Mouse (Mus musculus) CH12.LX (cell line): Measurements from ENCODE around the gene Fam222b. TPM values are rescaled to one million over a fixed set of nuclear protein-coding genes. Genes with fewer than 3 reads are reported as not detected.

Experiments used
- DNase-seq: peaks from one replicate; pipeline ENCODE4 v3.0.0-alpha.2; 2013; ENCODE audit errors: extremely low read depth
- H3K27ac ChIP-seq: 2 replicates; pipeline ENCODE4 v1.5.1; 2012; ENCODE audit warnings: low read depth, mild to moderate bottlenecking, control low read depth, moderate library complexity; ENCODE audit not compliant: insufficient read depth
- H3K27me3 ChIP-seq: replicated peaks from 2 replicates; pipeline ENCODE3; 2012; ENCODE audit warnings: inconsistent platforms
- H3K36me3 ChIP-seq, 2 experiments: replicated peaks in 1 of 2; 2 replicates each; pipeline versions ENCODE3 to v1.6.1; 2012; ENCODE audit warnings: inconsistent platforms in 1 of 2, low read length in 1 of 2, mild to moderate bottlenecking in 1 of 2, mixed read lengths in 1 of 2, moderate library complexity in 1 of 2; ENCODE audit not compliant: control insufficient read depth in 1 of 2, insufficient read depth in 1 of 2
- H3K4me1 ChIP-seq, 2 experiments: 2 replicates each; pipeline ENCODE4 v1.6.1; 2012; ENCODE audit warnings: inconsistent platforms in 1 of 2, moderate library complexity in 1 of 2; ENCODE audit not compliant: insufficient read depth in 2 of 2, control insufficient read depth in 1 of 2
- H3K4me2 ChIP-seq: 2 replicates; pipeline ENCODE4 v1.6.1; 2012; ENCODE audit warnings: low read depth, mild to moderate bottlenecking, control low read depth; ENCODE audit not compliant: poor library complexity, insufficient read depth, severe bottlenecking
- H3K4me3 ChIP-seq, 3 experiments: fragments of 150-350 bp in 1 of 3; sonication (generic) in 1 of 3; replicated peaks in 1 of 3; 2 replicates each; pipeline versions ENCODE3 to v1.5.1; 2011 to 2012; ENCODE audit warnings: low read depth in 2 of 3, low read length in 2 of 3, mild to moderate bottlenecking in 2 of 3, moderate library complexity in 2 of 3, control low read depth in 1 of 3, improper control_type of control experiment in 1 of 3, inconsistent platforms in 1 of 3, mixed read lengths in 1 of 3; ENCODE audit not compliant: poor library complexity in 1 of 3
- H3K79me2 ChIP-seq: replicated peaks from 2 replicates; pipeline ENCODE4 v1.6.1; 2012; ENCODE audit warnings: mild to moderate bottlenecking, moderate library complexity; ENCODE audit not compliant: control insufficient read depth, poor library complexity, insufficient read depth, severe bottlenecking; ENCODE audit errors: extremely low read depth
- H3K9ac ChIP-seq: 2 replicates; pipeline ENCODE4 v1.6.1; 2012; ENCODE audit warnings: low read depth, mild to moderate bottlenecking, control low read depth, moderate library complexity; ENCODE audit not compliant: insufficient read depth
- H3K9me3 ChIP-seq: replicated peaks from 2 replicates; pipeline ENCODE3; 2012; ENCODE audit warnings: low read length, inconsistent platforms, mixed read lengths
- BHLHE40 ChIP-seq: IDR thresholded peaks from 2 replicates; pipeline ENCODE4 v1.6.1; 2011; ENCODE audit warnings: mild to moderate bottlenecking, low read depth, low read length, improper control_type of control experiment
- CHD1 ChIP-seq: IDR thresholded peaks from 2 replicates; pipeline ENCODE4 v1.6.1; 2012; ENCODE audit warnings: low read depth, low read length, improper control_type of control experiment, inconsistent platforms
- CTCF ChIP-seq, 2 experiments: IDR thresholded peaks in 1 of 2; conservative IDR thresholded peaks in 1 of 2; 2 replicates each; pipeline ENCODE4 v1.5.1; 2011 to 2012; ENCODE audit warnings: low read depth in 2 of 2, low read length in 2 of 2, improper control_type of control experiment in 1 of 2, inconsistent platforms in 1 of 2, mild to moderate bottlenecking in 1 of 2, moderate library complexity in 1 of 2
- ELF1 ChIP-seq: IDR thresholded peaks from 2 replicates; pipeline ENCODE4 v1.6.1; 2014; ENCODE audit warnings: low read depth, mild to moderate bottlenecking, inconsistent platforms, low read length, improper control_type of control experiment
- EP300 ChIP-seq: IDR thresholded peaks from 2 replicates; pipeline ENCODE4 v1.6.1; 2011; ENCODE audit warnings: low read length, improper control_type of control experiment
- ETS1 ChIP-seq: conservative IDR thresholded peaks from 2 replicates; pipeline ENCODE4 v1.6.1; 2012; ENCODE audit warnings: low read depth, mild to moderate bottlenecking, inconsistent platforms, low read length, improper control_type of control experiment, moderate library complexity
- HCFC1 ChIP-seq: IDR thresholded peaks from 2 replicates; pipeline ENCODE4 v1.6.1; 2012; ENCODE audit warnings: low read depth, mild to moderate bottlenecking, inconsistent platforms, low read length, improper control_type of control experiment
- IRF4 ChIP-seq: IDR thresholded peaks from 2 replicates; pipeline ENCODE4 v1.6.1; 2014; ENCODE audit warnings: low read depth, mild to moderate bottlenecking, inconsistent platforms, low read length, improper control_type of control experiment
- JUND ChIP-seq: conservative IDR thresholded peaks from 2 replicates; pipeline ENCODE4 v1.6.1; 2011; ENCODE audit warnings: low read depth, low read length, improper control_type of control experiment
- KAT2A ChIP-seq: IDR thresholded peaks from 2 replicates; pipeline ENCODE4 v1.6.1; 2012; ENCODE audit warnings: low read length, improper control_type of control experiment, inconsistent platforms; ENCODE audit not compliant: insufficient replicate concordance
- MAZ ChIP-seq: IDR thresholded peaks from 2 replicates; pipeline ENCODE4 v1.6.1; 2012; ENCODE audit warnings: low read depth, mild to moderate bottlenecking, inconsistent platforms, low read length, improper control_type of control experiment, moderate library complexity
- MYC ChIP-seq: IDR thresholded peaks from 2 replicates; pipeline ENCODE4 v1.6.1; 2011; ENCODE audit warnings: low read depth, mild to moderate bottlenecking, improper control_type of control experiment, low read length
- NELFE ChIP-seq: IDR thresholded peaks from 2 replicates; pipeline ENCODE4 v1.6.1; 2011; ENCODE audit warnings: low read depth, low read length, improper control_type of control experiment
- NRF1 ChIP-seq: IDR thresholded peaks from 2 replicates; pipeline ENCODE4 v1.6.1; 2014; ENCODE audit warnings: low read depth, mild to moderate bottlenecking, inconsistent platforms, low read length, improper control_type of control experiment, moderate library complexity
- POLR2A ChIP-seq: IDR thresholded peaks from 2 replicates; pipeline ENCODE4 v1.6.1; 2011; ENCODE audit warnings: low read depth, mild to moderate bottlenecking, improper control_type of control experiment, low read length
- POLR2AphosphoS2 ChIP-seq: IDR thresholded peaks from 2 replicates; pipeline ENCODE4 v1.6.1; 2011; ENCODE audit warnings: low read depth, low read length, improper control_type of control experiment
- RAD21 ChIP-seq: IDR thresholded peaks from 2 replicates; pipeline ENCODE4 v1.6.1; 2011; ENCODE audit warnings: low read depth, mild to moderate bottlenecking, low read length, improper control_type of control experiment, moderate library complexity
- SIN3A ChIP-seq: IDR thresholded peaks from 2 replicates; pipeline ENCODE4 v1.6.1; 2012; ENCODE audit warnings: low read length, improper control_type of control experiment, inconsistent platforms
- SMC3 ChIP-seq: IDR thresholded peaks from 2 replicates; pipeline ENCODE4 v1.6.1; 2011; ENCODE audit warnings: low read depth, low read length, improper control_type of control experiment
- TBP ChIP-seq: conservative IDR thresholded peaks from 2 replicates; pipeline ENCODE4 v1.6.1; 2011; ENCODE audit warnings: low read depth, low read length, improper control_type of control experiment
- TCF12 ChIP-seq: IDR thresholded peaks from 2 replicates; pipeline ENCODE4 v1.6.1; 2014; ENCODE audit warnings: low read depth, mild to moderate bottlenecking, inconsistent platforms, low read length, improper control_type of control experiment
- UBTF ChIP-seq: IDR thresholded peaks from 2 replicates; pipeline ENCODE4 v1.6.1; 2012; ENCODE audit warnings: low read depth, mild to moderate bottlenecking, inconsistent platforms, low read length, improper control_type of control experiment, moderate library complexity
- ZC3H11A ChIP-seq: IDR thresholded peaks from 2 replicates; pipeline ENCODE4 v1.6.1; 2012; ENCODE audit warnings: low read depth, mild to moderate bottlenecking, inconsistent platforms, low read length, improper control_type of control experiment
- ZMIZ1 ChIP-seq: IDR thresholded peaks from 2 replicates; pipeline ENCODE4 v1.6.1; 2012; ENCODE audit warnings: low read depth, mild to moderate bottlenecking, inconsistent platforms, low read length, improper control_type of control experiment
- dilution Hi-C: fragments of 300-500 bp; cut with MboI; formaldehyde crosslinking; loops from 2 replicates; pipeline ENCODE4 v1.14.3; 2020; ENCODE audit warnings: low sequenced_read_pairs; ENCODE audit not compliant: extremely low pct_unique_long_range_greater_than_20kb, extremely low pct_ligation_motif_present
- in situ Hi-C: fragments of 300-500 bp; cut with MboI; formaldehyde crosslinking; loops from 3 replicates; pipeline ENCODE4 v1.14.3; 2019; ENCODE audit warnings: low sequenced_read_pairs, low pct_ligation_motif_present, low pct_unique_long_range_greater_than_20kb, mixed read lengths
- polyA plus RNA-seq: library from polyadenylated mRNA; unstranded; fragments of >175 nt; gene quantifications from 2 replicates; pipeline ENCODE4 v1.2.1, GENCODE M21; 2012; ENCODE audit warnings: low read depth; ENCODE audit not compliant: insufficient read length
- total RNA-seq, 2 experiments: library from RNA; depleted of rRNA; stranded (reverse); fragments of 300-350 nt in 1 of 2; fragments of >200 nt in 1 of 2; gene quantifications; 2 replicates each; pipeline ENCODE4 v1.2.3; 2012 to 2014

Gene Fam222b
- total and polyA plus RNA-seq, 3 experiments: 5.9 to 34.4 (median 8.7) TPM

DNA sequence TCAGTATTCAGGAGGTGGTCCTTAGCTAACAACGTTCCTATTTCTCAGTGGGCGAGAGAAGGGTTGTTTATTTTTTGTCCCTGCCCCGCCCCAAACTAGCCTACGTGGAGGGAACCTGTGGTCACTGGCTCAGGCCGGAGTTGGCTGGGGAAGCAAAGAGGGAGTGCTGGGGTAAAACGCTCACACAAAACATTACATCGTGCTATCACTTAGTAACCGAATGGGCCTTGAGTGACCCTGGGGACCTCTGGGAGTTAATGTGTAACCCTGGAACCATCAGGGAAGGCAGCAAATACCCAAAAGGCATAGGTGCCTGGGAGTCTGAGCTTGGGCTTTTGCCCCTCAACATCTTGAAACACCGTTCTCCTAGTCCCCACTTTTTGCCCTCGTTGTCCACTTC, 83.0 kb downstream of the Fam222b start:
- peak overlapping the region; percentile 59 for H3K4me2 ChIP-seq
- peak overlapping the region; percentile 94 for H3K27ac ChIP-seq
- dilution Hi-C loops: no loop called here
- H3K4me3 ChIP-seq: peak overlapping the region; percentile 65 to 72 (median 66)
- H3K9me3 ChIP-seq: no peaks in the 10 kb centered on the region
- DNase-seq: no peak
- H3K79me2 ChIP-seq: peaks cover 29% of the 10 kb centered on the region
- in situ Hi-C loops: loop anchor here (5.0 to 10.0 kb wide), 3 partner anchors 120 to 350 kb away; no protein-coding TSS in a partner anchor
- H3K36me3 ChIP-seq: peaks cover 26 to 43% of the 10 kb centered on the region in 2 experiments
- H3K9ac ChIP-seq: peak overlapping the region; percentile 41
- peaks cover 13 to 67% of the 10 kb centered on the region in 2 experiments for H3K4me1 ChIP-seq
- H3K27me3 ChIP-seq: no peaks in the 10 kb centered on the region
- TF ChIP-seq SIN3A (peak; percentile 20; the same call in 1 of the 2 replicates), BHLHE40 (no peak), HCFC1 (0 out of 2 replicates have a peak, but pooled peaks have one; percentile 3), ZC3H11A (no peak), JUND (no peak), NRF1 (no peak), IRF4 (no peak), EP300 (no peak), CHD1 (no peak)

GRCm38 (mm10) chr11:78177903-78178858, 83.7 kb downstream of the Fam222b start:
- H3K4me3 ChIP-seq: peak overlapping the region; percentile 65 to 72 (median 66)
- dilution Hi-C loops: no loop called here
- peak; percentile 96 for DNase-seq
- H3K9ac ChIP-seq: peak overlapping the region; percentile 61
- peaks cover 36% of the 10 kb centered on the region for H3K79me2 ChIP-seq
- in situ Hi-C loops: loop anchor here (5.0 to 10.0 kb wide), 3 partner anchors 121 to 351 kb away; no protein-coding TSS in a partner anchor
- peak; percentile 77 for TF ChIP-seq POLR2A
- peak; percentile 85 to 99 for TF ChIP-seq CTCF (conservative IDR thresholded peaks at IDR 0.05 in 1 of 2, IDR thresholded peaks at IDR 0.05 in 1 of 2; ENCODE audit: low read depth in 2 of 2, low read length in 2 of 2)
- TF ChIP-seq BHLHE40: peak; percentile 62
- TF ChIP-seq TBP: 0 out of 2 replicates have a peak, but pooled peaks have one; percentile 25
- peak; percentile 74 for TF ChIP-seq NELFE
- peak; percentile 93 for TF ChIP-seq SMC3
- 0 out of 2 replicates have a peak, but pooled peaks have one; percentile 7 for TF ChIP-seq KAT2A
- no peak for TF ChIP-seq MYC
- TF ChIP-seq POLR2AphosphoS2: no peak
- TF ChIP-seq MAZ: peak; percentile 17
- TF ChIP-seq CHD1: peak; percentile 11; the same call in 1 of the 2 replicates
- TF ChIP-seq ZC3H11A: peak; percentile 50; the same call in 1 of the 2 replicates
- peak; percentile 66 for TF ChIP-seq ZMIZ1
- peak; percentile 68 for TF ChIP-seq SIN3A
- TF ChIP-seq ETS1: no peak
- TF ChIP-seq UBTF: peak; percentile 93
- TF ChIP-seq ELF1: no peak; the same call in 1 of the 2 replicates
- peak; percentile 40 for TF ChIP-seq TCF12
- peak; percentile 99 for TF ChIP-seq RAD21
- peak overlapping the region; percentile 94 for H3K27ac ChIP-seq
- H3K9me3 ChIP-seq: no peaks in the 10 kb centered on the region
- H3K36me3 ChIP-seq: peaks cover 26 to 40% of the 10 kb centered on the region in 2 experiments
- peak overlapping the region; percentile 59 for H3K4me2 ChIP-seq
- no peaks in the 10 kb centered on the region for H3K27me3 ChIP-seq
- peaks cover 13 to 61% of the 10 kb centered on the region in 2 experiments for H3K4me1 ChIP-seq
